Comparison of ENCODE assay signal across 8 mouse cellular contexts in the genomic region with DNA sequence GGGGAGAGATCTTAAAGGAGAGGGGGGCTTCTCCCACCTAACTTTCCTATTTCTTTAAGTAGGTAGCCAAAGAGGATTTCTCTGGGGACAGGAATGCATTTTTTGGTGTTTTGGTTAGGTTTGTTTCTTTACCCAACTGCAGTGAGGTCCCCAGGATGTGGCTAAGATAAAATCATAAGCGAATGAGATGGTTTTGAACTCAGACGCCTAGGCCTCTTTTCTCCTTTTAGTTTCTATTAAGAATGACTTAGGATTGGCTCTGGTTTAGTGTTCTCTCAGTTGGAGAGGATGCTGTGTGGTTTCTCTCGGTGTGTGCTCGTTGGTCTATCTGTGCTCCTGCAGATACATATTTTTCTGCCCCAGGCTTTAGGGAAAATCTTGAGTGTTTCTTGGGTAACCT. TPM values are rescaled to one million over a fixed set of nuclear protein-coding genes. Genes with fewer than 3 reads are reported as not detected.
DNase-seq lines count a peak whose midpoint lies in the region; ATAC-seq lines count a peak whose summit lies in the region.

No protein-coding gene starts in this region.

- peaks cover 55% of the 10 kb centered on the region for H3K4me1 ChIP-seq in heart, embryonic 12.5 days (replicated peaks)
- H3K4me1 ChIP-seq in forebrain, embryonic 15.5 days: peaks cover 41% of the 10 kb centered on the region

- no peak for ATAC-seq in heart, embryonic 12.5 days (ENCODE audit: insufficient number of reproducible peaks, low FRiP score)
- ATAC-seq in forebrain, embryonic 15.5 days (replicated peaks): no peak

- no peaks in the 10 kb centered on the region for H3K27me3 ChIP-seq in heart, embryonic 12.5 days (replicated peaks)
- no peaks in the 10 kb centered on the region for H3K27me3 ChIP-seq in forebrain, embryonic 15.5 days

- H3K9me3 ChIP-seq in heart, embryonic 12.5 days (replicated peaks): no peaks in the 10 kb centered on the region
- H3K9me3 ChIP-seq in forebrain, embryonic 15.5 days: no peaks in the 10 kb centered on the region

- peak overlapping the region; percentile 97 for H3K27ac ChIP-seq in heart, embryonic 12.5 days (ENCODE audit: poor library complexity, severe bottlenecking)
- peak overlapping the region; percentile 98 for H3K27ac ChIP-seq in forebrain, embryonic 15.5 days (replicated peaks)
- H3K27ac ChIP-seq in macrophage: peak overlapping the region; percentile 75

- no peak for DNase-seq in heart, adult 9 months (ENCODE audit: low spot score in 2 of 2)
- DNase-seq in CD4-positive helper T cell, adult 2 months (ENCODE audit: low read depth, low spot score): peak; percentile 87
- DNase-seq in urinary bladder, adult 18-20 months (ENCODE audit: low spot score in 2 of 2): no peak
- no peak for DNase-seq in urinary bladder, postnatal 10 days (ENCODE audit: low spot score)
- no peak for DNase-seq in cerebellum, adult 9-10 months

- H3K9ac ChIP-seq in heart, embryonic 12.5 days: peak overlapping the region; percentile 93
- peak overlapping the region; percentile 82 for H3K9ac ChIP-seq in forebrain, embryonic 15.5 days (replicated peaks)

- H3K4me3 ChIP-seq in heart, embryonic 12.5 days: peak overlapping the region; percentile 93
- peak overlapping the region; percentile 81 for H3K4me3 ChIP-seq in forebrain, embryonic 15.5 days
- peak overlapping the region; percentile 91 for H3K4me3 ChIP-seq in macrophage (ENCODE audit: inconsistent target)

- peaks cover 60% of the 10 kb centered on the region for H3K79me2 ChIP-seq in macrophage (ENCODE audit: inconsistent target)

- H3K36me3 ChIP-seq in heart, embryonic 12.5 days: peaks cover 11% of the 10 kb centered on the region
- no peaks in the 10 kb centered on the region for H3K36me3 ChIP-seq in forebrain, embryonic 15.5 days
- H3K36me3 ChIP-seq in macrophage (ENCODE audit: inconsistent target): peaks cover 6% of the 10 kb centered on the region; the same call in 1 of the 2 replicates

- 14% methylated on average over 4 of the region's 4 CpGs for WGBS in heart, embryonic 12.5 days
- WGBS in forebrain, embryonic 15.5 days: 12% methylated on average over 4 of the region's 4 CpGs
- 3% methylated on average over 4 of the region's 4 CpGs for WGBS in macrophage (ENCODE audit: missing documents)

- peak overlapping the region; percentile 92 for H3K4me2 ChIP-seq in heart, embryonic 12.5 days
- peak overlapping the region; percentile 81 for H3K4me2 ChIP-seq in forebrain, embryonic 15.5 days (replicated peaks)

RNA-seq across cellular contexts. Expression of a gene that starts 1.3 kb away (rescaled TPM):
- 33.5 and 36.2 TPM in 2 replicates for polyA plus RNA-seq in heart, embryonic 12.5 days (2016; fragmentation: Nextera tagmentation; extraction: Ambion mirVana)
- polyA plus RNA-seq in forebrain, embryonic 15.5 days (2015; fragmentation: Nextera tagmentation; extraction: Ambion mirVana): 36.1 and 39.3 TPM in 2 replicates
- total RNA-seq in macrophage (2018; cell fraction: chromatin; rRNA removed): 100 to 1,000 TPM in 17 of 26 experiments, 10 to 100 TPM in 9; 72.7 to 148 (median 113) TPM
- 10 to 100 TPM; 31.2 to 67.2 (median 45.8) TPM for total RNA-seq in macrophage (2018; cell fraction: cytosol; rRNA removed)
- total RNA-seq in macrophage (2018; cell fraction: nucleus; rRNA removed): 100 to 1,000 TPM in 3 of 26 experiments, 10 to 100 TPM in 23; 37.8 to 137 (median 72.5) TPM
- polyA plus RNA-seq in macrophage (2018): 14.9 to 27.6 TPM (median 23.2 TPM) in 3 replicates

RNA-seq across cellular contexts. Expression of a gene that starts 57.2 kb away (rescaled TPM):
- 15.3 and 17.6 TPM in 2 replicates for polyA plus RNA-seq in heart, embryonic 12.5 days (2016; fragmentation: Nextera tagmentation; extraction: Ambion mirVana)
- polyA plus RNA-seq in forebrain, embryonic 15.5 days (2015; fragmentation: Nextera tagmentation; extraction: Ambion mirVana): 5.8 and 5.9 TPM in 2 replicates
- total RNA-seq in macrophage (2018; cell fraction: chromatin; rRNA removed): 100 to 1,000 TPM; 156 to 576 (median 276) TPM
- 100 to 1,000 TPM; 366 to 589 (median 493) TPM for total RNA-seq in macrophage (2018; cell fraction: cytosol; rRNA removed)
- 100 to 1,000 TPM; 214 to 424 (median 305) TPM for total RNA-seq in macrophage (2018; cell fraction: nucleus; rRNA removed)
- 355 to 520 TPM (median 453 TPM) in 3 replicates for polyA plus RNA-seq in macrophage (2018)

Comparison
In these comparisons a context has a peak if more than half of its experiments do, and no peak if none do; other contexts are left out.
1. RNA of a gene that starts 57.2 kb away (polyA plus RNA-seq): 355 to 520 TPM in macrophage; 15.3 to 17.6 TPM in heart, embryonic 12.5 days and 5.8 to 5.9 TPM in forebrain, embryonic 15.5 days; every median in the first group is over 10 times any median in the second.
2. Peak in every context shown above with its lines, with median percentiles within 50 percentile points of each other: H3K27ac ChIP-seq and H3K4me3 ChIP-seq.